Mouse (Mus musculus) cortical plate, adult 2 months (tissue): ENCODE measurements around the gene Tnfsf10. TPM values are rescaled to one million over a fixed set of nuclear protein-coding genes. Genes with fewer than 3 reads are reported as not detected.
A peak's percentile ranks its signal among the peaks of the same experiment; 100 is the strongest.

ENCODE experiments used
- H3K27ac ChIP-seq: fragments of 200-500 bp; 2 replicates; pipeline ENCODE4 v1.5.1; 2012; ENCODE audit warnings: low read length, control low read depth, inconsistent platforms; ENCODE audit not compliant: insufficient read depth
- H3K4me1 ChIP-seq: fragments of 200-500 bp; 2 replicates; pipeline ENCODE4 v1.6.1; 2011; ENCODE audit warnings: low read length; ENCODE audit not compliant: control insufficient read depth, insufficient read depth
- H3K4me3 ChIP-seq: fragments of 200-500 bp; 2 replicates; pipeline ENCODE4 v1.5.1; 2011; ENCODE audit warnings: mild to moderate bottlenecking, low read length, control low read depth; ENCODE audit not compliant: insufficient read depth
- CTCF ChIP-seq: fragments of 200-500 bp; IDR thresholded peaks from 2 replicates; pipeline ENCODE4 v1.5.1; 2011; ENCODE audit warnings: mild to moderate bottlenecking, control low read depth, low read length; ENCODE audit not compliant: insufficient read depth; ENCODE audit errors: extremely low read depth
- POLR2A ChIP-seq: fragments of 200-500 bp; IDR thresholded peaks from 2 replicates; pipeline ENCODE4 v1.6.1; 2011; ENCODE audit warnings: mild to moderate bottlenecking, low read length, control low read depth; ENCODE audit not compliant: insufficient read depth; ENCODE audit errors: extremely low read depth
- polyA plus RNA-seq: library from polyadenylated mRNA; depleted of rRNA; stranded (reverse); fragments of >200 nt; gene quantifications from 2 replicates; pipeline ENCODE4 v1.2.3, GENCODE M21; 2012; rRNA removed

The Tnfsf10 gene
- polyA plus RNA-seq, 1 experiment, result 2.4 TPM

DNA sequence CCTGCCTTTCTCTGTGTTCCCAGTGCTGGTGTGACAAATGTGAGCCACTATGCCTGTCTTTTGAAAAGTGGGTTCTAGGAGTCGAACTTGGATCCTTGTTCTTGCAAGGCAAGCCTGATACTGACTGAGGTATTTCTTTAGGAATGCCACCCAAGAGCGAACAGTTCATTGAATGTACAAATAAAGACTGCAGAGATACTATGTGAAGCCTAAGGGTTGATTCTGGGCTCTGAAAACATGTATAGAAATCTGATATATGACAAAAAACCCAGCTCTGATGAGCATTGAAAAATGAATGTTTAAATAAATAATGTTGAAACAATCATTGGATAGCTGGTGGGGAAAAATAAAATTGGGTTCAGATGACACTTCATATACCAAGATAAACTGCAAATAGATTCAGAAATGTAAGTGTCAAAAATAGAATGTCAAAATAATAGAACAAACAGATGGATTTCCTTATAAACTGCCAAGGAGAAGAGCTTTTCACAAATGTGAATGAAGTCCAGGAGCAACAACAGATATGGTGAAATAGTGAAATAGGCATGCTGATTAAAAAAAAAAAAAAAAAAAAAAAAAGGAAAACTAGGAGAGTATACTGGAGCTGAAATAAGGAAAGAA lies 42.4 kb downstream of the Tnfsf10 start:
- TF ChIP-seq POLR2A, result no peak
- TF ChIP-seq CTCF, result no peak
- no peak overlapping the region for H3K27ac ChIP-seq
- H3K4me1 ChIP-seq, result no peaks in the 10 kb centered on the region
- H3K4me3 ChIP-seq, result no peak overlapping the region

DNA sequence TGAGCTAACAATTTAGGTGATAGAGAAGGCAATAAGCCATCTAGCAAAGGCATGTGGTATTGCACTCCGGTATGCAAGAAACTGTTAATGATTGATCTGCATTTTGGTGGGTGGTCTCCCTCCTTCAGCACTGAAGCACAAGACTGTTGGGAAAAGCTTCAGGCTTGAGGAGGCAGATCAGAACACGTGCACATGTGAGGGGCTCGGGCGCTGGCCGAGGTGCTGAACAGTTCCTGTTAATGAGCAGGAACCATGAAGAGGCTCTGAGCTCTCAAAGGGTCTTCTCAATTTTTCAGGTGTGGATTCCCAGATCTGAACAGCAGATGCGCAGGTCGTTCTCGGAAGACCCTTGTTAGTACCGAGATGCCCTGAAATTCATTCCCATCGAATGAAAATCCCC lies 53.3 kb downstream of the Tnfsf10 start:
- H3K4me1 ChIP-seq, result no peaks in the 10 kb centered on the region
- H3K27ac ChIP-seq, result no peak overlapping the region
- no peak overlapping the region for H3K4me3 ChIP-seq
- no peak for TF ChIP-seq POLR2A
- no peak for TF ChIP-seq CTCF

DNA sequence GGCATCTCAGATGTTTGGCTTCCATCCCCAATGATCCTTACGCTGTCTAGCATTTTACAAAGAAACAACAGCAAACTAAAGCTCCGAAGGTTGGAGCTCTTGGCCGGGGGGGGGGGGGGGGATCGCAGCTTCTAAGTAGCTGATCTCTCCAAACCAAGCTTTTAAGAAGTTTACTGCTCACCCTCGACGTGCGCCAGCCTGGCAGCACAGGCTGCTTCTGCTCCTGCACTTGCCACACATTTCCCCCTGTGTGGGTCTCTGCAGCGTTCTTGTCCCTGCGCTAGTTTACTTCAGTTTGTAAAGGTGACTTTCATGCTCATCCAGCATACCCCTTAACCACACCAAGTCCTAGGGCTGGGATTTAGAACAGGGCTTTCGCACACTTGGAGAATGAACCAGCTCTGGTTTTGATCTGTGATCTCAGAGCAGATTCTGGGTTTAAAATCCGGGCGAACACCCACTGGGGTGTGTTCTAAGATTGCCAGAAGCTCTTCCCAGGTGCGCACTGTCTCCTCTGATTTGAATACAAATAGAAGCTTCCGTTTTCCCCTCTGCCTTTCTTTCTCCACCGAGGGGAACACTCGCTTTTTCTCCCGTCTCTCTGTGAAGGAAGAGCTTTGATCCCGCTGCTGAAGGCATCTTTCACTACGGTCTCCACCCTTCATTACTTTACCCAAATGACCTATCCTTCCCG lies 53.9 kb downstream of the Tnfsf10 start:
- Histone ChIP-seq H3K27ac (no peak overlapping the region), H3K4me3 (peak overlapping the region; percentile 10; the same call in 1 of the 2 replicates), H3K4me1 (no peaks in the 10 kb centered on the region)
- TF ChIP-seq POLR2A (no peak), CTCF (no peak)

DNA sequence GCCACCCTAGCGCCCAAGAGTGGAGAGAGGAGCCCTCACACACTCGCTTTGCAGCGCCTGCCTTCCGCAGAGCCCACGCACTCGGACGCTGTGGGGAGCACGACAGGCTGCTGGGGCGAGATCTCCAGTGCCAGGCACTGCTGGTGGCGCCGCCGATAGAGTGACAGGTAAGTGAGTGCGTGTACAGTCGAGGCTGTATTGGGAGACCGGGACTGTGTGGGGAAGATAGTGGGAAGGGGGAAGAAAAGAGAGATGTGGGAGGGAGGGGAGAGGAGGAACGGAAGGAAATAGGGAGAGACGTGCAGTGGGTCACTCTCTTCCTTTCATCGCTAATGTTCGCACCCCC lies 54.4 kb downstream of the Tnfsf10 start, which contains the start of gene Ghsr:
TSS of gene Ghsr (plus strand) at position 76 of the 346 bp plus-strand sequence.
- Histone ChIP-seq H3K4me1 (no peaks in the 10 kb centered on the region), H3K4me3 (peak within 1 kb of the TSS; percentile 10; the same call in 1 of the 2 replicates), H3K27ac (no peak within 1 kb of the TSS)
- TF ChIP-seq POLR2A (no peak), CTCF (no peak)

DNA sequence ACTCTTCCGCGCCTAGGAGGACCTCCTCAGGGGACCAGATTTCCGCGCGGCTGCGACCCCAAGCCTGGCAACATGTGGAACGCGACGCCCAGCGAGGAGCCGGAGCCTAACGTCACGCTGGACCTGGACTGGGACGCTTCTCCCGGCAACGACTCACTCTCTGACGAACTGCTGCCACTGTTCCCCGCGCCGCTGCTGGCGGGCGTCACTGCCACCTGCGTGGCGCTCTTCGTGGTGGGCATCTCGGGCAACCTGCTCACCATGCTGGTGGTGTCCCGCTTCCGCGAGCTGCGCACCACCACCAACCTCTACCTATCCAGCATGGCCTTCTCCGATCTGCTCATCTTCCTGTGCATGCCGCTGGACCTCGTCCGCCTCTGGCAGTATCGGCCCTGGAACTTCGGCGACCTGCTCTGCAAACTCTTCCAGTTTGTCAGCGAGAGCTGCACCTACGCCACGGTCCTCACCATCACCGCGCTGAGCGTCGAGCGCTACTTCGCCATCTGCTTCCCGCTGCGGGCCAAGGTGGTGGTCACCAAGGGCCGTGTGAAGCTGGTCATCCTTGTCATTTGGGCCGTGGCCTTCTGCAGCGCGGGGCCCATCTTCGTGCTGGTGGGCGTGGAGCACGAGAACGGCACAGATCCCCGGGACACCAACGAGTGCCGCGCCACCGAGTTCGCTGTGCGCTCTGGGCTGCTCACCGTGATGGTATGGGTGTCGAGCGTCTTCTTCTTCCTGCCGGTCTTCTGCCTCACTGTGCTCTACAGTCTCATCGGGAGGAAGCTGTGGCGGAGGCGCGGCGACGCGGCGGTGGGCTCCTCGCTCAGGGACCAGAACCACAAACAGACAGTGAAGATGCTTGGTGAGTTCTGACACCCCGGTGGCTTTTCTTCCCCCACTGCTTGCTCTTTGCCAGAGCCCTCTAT lies 55.2 kb downstream of the Tnfsf10 start:
- Histone ChIP-seq H3K4me3 (peak overlapping the region; percentile 10; the same call in 1 of the 2 replicates), H3K27ac (no peak overlapping the region), H3K4me1 (no peaks in the 10 kb centered on the region)
- no peak for TF ChIP-seq CTCF
- TF ChIP-seq POLR2A, result no peak

DNA sequence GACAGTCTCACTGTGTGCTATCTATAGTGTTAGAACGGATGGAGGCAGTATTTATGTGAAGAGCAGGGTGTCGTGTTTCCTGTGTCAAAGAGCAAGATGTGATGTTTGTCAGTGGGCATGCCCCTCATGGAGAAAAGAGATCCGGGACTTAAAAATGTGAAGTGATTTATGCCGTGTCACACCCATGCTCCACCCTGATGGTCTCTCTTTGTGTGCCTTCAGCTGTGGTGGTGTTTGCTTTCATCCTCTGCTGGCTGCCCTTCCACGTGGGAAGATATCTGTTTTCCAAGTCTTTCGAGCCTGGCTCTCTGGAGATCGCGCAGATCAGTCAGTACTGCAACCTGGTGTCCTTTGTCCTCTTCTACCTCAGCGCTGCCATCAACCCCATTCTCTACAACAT lies 57.6 kb downstream of the Tnfsf10 start:
- no peak overlapping the region for H3K4me3 ChIP-seq
- H3K4me1 ChIP-seq, result no peaks in the 10 kb centered on the region
- TF ChIP-seq CTCF (no peak), POLR2A (no peak)
- H3K27ac ChIP-seq, result no peak overlapping the region

DNA sequence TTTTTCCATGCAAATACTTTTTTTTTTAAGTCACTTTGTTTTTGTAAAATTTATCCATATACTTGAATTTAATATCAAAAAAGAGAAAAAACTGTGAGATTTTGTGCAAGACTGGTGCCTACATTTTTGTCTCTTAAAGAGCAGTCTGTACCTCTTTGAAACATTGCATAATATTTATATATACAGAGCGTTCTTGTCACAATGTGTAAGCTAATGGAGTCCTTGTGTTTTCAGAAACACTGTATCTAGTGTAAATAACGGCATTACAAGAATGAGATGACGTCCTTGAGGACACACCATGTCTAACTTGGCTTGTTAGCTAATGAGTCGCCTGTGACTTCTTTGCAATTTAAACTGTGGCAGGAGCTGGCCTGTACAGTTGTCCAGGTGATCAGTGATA lies 61.1 kb downstream of the Tnfsf10 start:
- no peak overlapping the region for H3K27ac ChIP-seq
- TF ChIP-seq POLR2A, result no peak
- TF ChIP-seq CTCF, result no peak
- no peak overlapping the region for H3K4me3 ChIP-seq
- H3K4me1 ChIP-seq, result no peaks in the 10 kb centered on the region

DNA sequence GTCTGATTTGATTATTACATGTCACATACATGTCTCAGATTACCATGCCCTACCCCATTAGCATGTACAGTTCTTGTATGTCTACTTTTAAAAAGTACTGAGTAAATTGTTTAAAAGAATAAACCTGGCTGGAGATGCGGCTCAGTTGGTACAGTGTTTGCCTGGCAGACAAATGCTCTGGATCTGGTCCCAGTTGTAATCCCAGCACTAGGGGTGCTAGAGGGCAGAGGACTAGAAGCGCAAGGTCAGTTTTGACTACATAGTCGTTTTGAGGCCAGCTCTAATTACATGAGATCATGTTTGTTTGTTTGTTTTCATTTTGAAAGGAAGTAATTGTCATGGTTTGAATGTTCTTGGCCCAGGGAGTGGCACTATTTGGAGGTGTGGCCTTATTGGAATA lies 68.0 kb downstream of the Tnfsf10 start:
- no peak overlapping the region for H3K4me3 ChIP-seq
- no peak overlapping the region for H3K27ac ChIP-seq
- no peaks in the 10 kb centered on the region for H3K4me1 ChIP-seq
- TF ChIP-seq CTCF (no peak), POLR2A (no peak)

DNA sequence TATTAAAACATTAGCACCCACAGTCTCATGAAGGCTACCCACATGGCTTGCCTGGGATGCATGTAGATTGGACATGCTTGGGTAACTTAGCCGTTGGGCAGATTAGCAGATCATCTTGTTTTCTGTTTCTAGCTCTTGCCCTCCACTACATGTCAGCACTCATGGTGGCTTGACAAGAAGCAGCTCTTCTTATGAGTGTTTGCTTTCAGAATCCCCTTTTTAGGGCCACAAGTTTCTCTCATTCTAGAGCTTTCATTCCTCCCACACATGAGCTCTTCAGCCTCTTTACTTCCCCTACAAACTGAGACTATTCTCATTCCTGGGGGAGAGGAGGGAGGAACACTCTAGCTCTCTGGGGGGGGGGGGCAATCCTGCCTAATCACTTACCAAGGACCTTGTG lies 73.1 kb downstream of the Tnfsf10 start:
- H3K4me1 ChIP-seq, result no peaks in the 10 kb centered on the region
- no peak overlapping the region for H3K4me3 ChIP-seq
- TF ChIP-seq CTCF, result no peak
- no peak for TF ChIP-seq POLR2A
- H3K27ac ChIP-seq, result no peak overlapping the region

Other genes starting within 250 kb of the Tnfsf10 start
- 0.66 and 0.71 TPM in 2 replicates for gene Ect2, start 163.2 kb upstream of the Tnfsf10 start, polyA plus RNA-seq
- gene Nceh1, start 134.1 kb upstream of the Tnfsf10 start, polyA plus RNA-seq, result 61.1 and 62.1 TPM in 2 replicates
- gene Ghsr, start 54.3 kb downstream of the Tnfsf10 start, polyA plus RNA-seq, result 0.02 and 0.09 TPM in 2 replicates